Mouse (Mus musculus): ENCODE results near the gene Ugt1a7c.
"Not testable (repeated sequence)": the region's sequence is repeated elsewhere in the genome, so short reads cannot be mapped to it uniquely, and the experiment has no call there.

DNA sequence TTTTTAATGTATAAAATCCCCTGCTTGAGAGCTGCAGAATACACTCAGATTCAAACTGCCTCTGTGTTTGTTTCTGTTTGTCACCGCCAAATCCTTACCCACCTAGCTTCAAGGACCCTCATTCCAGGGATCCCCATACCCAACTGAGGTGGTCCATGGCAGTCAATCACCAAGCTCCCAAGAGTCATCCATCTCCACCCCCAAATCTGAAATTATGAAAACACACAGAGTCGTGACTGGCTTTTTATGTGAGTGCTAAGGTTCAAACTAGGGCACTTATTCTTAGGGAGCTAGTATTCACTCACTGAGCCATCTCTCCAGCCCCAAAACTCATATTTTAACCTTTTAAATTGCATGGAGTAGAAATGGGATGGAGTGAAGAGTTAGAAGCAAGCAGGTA is 130.4 kb downstream of the Ugt1a7c start:
- TF ChIP-seq EP300, CTCF (IDR thresholded peaks at IDR 0.05): not testable (repeated sequence)

Measured in lung, postnatal 0 days (tissue).